Mouse (Mus musculus): ENCODE measurements around the gene Cbfa2t2. TPM values are rescaled to one million over a fixed set of nuclear protein-coding genes. Genes with fewer than 3 reads are reported as not detected.

Cbfa2t2 gene
- polyA plus RNA-seq, 1 experiment from 2014 or later: 6.7 TPM

GRCm38 (mm10) chr2:154426188-154426904, 9.9 kb upstream of the Cbfa2t2 start:
- Histone ChIP-seq H3K36me3 (replicated peaks) (no peaks in the 10 kb centered on the region), H3K27ac (replicated peaks) (no peak overlapping the region), H3K4me2 (peak overlapping the region; percentile 48), H3K4me1 (replicated peaks) (peaks cover 3% of the 10 kb centered on the region; the same call in 1 of the 2 replicates), H3K9me3 (replicated peaks) (no peaks in the 10 kb centered on the region), H3K27me3 (peaks cover 28% of the 10 kb centered on the region), H3K4me3 (replicated peaks) (peak overlapping the region; percentile 28), H3K9ac (no peak overlapping the region)
- 14% methylated on average over 25 of the region's 25 CpGs for WGBS (ENCODE audit: insufficient replicate concordance)
- no peak for ATAC-seq (ENCODE audit: insufficient read depth)

DNA sequence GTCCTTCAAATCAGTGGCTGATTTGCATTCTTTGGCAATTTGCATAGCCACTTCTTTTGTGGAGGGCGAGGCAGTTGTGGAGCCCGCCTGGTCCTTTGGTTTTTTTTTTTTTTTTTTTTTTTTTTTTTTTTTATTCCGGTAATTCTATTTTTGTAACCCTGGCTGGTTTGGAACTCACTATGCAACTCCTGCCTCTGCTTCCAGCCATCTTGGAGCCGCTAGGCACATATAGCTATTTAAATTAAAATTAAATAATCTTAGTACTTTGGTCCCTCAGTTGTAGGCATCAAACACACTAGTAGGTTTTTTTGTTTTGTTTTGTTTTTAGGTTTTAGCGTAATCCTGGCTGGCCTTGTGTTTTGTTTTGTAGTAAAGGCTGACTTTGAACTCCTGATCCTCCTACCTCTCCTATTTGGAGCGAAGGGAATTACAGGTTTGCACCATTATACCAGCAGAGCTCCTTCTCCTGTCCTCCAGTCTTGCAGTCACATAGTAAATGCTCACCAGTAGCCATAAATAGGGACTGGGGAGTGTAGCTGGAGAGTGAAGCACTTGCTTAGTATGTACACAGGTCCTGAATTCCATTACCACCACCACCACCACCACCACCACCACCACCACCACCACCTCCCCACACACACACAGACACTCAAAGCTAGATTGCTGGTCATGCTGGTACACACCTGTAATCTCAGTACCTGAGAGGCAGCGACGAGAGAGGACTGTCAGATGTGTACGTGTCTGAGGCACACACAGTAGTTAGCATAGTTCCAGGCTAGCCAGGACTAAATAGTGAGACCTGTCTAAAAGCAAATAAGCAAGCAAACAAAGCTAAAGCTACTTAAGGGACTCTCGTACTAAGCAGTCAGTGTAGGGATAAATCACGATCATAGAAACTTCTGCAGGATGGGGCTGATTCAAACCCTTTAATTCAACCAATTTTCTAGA, 9.1 kb upstream of the Cbfa2t2 start:
- ATAC-seq (ENCODE audit: insufficient read depth): no peak
- Histone ChIP-seq H3K36me3 (replicated peaks) (no peaks in the 10 kb centered on the region), H3K9ac (no peak overlapping the region), H3K27ac (replicated peaks) (no peak overlapping the region), H3K4me1 (replicated peaks) (peaks cover 6% of the 10 kb centered on the region; the same call in 1 of the 2 replicates), H3K9me3 (replicated peaks) (no peaks in the 10 kb centered on the region), H3K27me3 (peaks cover 24% of the 10 kb centered on the region), H3K4me3 (replicated peaks) (peak overlapping the region; percentile 28; the same call in 1 of the 2 replicates), H3K4me2 (peak overlapping the region; percentile 48)
- 55% methylated on average over 11 of the region's 11 CpGs for WGBS (ENCODE audit: insufficient replicate concordance)

DNA sequence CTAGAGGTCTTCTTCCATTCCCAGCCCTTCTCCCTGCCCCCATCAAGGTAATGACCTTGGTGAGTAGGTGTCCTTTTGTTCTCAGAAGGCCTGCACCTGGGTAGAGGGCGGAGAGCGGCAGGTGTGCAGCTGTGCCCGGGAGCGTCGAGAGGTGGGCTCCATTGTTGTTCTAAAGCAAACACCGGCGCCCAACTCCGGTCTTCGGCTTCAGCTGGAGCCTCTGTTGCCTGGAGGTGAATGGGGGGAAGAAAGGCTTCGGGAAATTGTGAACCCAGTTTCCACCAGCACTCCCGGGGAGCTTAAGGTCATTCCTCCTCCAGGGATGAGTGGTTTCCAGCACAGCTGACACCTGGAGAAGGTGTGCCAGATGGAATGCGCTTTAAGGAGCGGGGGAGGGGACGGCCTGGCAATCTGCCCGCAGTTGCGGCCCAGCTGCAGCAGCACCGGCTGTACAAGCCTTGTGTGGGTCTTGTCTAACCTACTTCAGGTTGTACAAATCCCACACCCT, 8.4 kb upstream of the Cbfa2t2 start:
- ATAC-seq (ENCODE audit: insufficient read depth): no peak
- Histone ChIP-seq H3K27me3 (peaks cover 24% of the 10 kb centered on the region), H3K9me3 (replicated peaks) (no peaks in the 10 kb centered on the region), H3K4me3 (replicated peaks) (no peak overlapping the region), H3K4me1 (replicated peaks) (peaks cover 6% of the 10 kb centered on the region; the same call in 1 of the 2 replicates), H3K27ac (replicated peaks) (no peak overlapping the region), H3K9ac (no peak overlapping the region), H3K4me2 (peak overlapping the region; percentile 28), H3K36me3 (replicated peaks) (no peaks in the 10 kb centered on the region)
- WGBS (ENCODE audit: insufficient replicate concordance): 52% methylated on average over 17 of the region's 17 CpGs

DNA sequence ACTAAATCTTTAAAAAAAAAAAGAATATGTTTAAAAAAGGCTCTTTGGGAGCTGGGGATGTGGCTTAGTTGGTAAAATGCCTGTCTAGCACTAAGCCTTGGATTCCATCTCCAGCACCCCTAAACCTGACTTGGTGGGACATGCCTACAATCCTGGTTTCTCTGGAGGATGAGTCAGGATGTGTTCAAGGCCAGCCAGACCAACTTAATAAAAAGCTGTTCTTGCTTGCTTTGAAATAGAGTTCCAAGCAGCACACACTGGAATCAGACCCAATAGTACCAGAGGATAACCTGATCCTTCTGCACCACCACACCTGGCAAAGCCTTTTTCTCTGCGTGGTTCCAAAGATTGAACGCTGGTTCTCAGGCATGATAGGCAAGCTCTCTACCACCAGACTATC, 5.7 kb upstream of the Cbfa2t2 start:
- peaks cover 24% of the 10 kb centered on the region for H3K27me3 ChIP-seq
- H3K36me3 ChIP-seq (replicated peaks): no peaks in the 10 kb centered on the region
- ATAC-seq (ENCODE audit: insufficient read depth): no peak
- no peaks in the 10 kb centered on the region for H3K9me3 ChIP-seq (replicated peaks)
- no peak overlapping the region for H3K4me3 ChIP-seq (replicated peaks)
- WGBS (ENCODE audit: insufficient replicate concordance): 81% methylated on average over 2 of the region's 2 CpGs
- peaks cover 12% of the 10 kb centered on the region for H3K4me1 ChIP-seq (replicated peaks)
- H3K27ac ChIP-seq (replicated peaks): no peak overlapping the region
- H3K4me2 ChIP-seq: no peak overlapping the region
- no peak overlapping the region for H3K9ac ChIP-seq

DNA sequence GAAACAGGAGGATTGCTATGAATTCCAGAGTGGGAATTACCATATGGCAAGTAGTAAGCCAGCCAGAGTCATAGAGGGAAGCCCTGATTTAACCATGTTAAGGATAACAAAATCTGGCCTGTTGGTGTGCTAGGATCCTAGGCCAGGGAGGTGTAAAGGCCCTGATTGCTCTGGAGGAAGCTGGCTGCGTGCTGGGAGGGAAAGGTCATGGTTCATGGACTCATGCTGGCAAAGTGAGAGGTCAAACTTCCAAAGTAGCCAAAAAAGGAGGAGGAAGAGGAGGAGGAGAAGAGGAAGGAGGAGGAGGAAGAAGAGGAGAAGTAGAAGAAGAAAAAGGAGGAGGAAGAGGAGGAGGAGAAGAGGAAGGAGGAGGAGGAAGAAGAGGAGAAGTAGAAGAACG, 3.6 kb upstream of the Cbfa2t2 start:
- Histone ChIP-seq H3K4me1 (replicated peaks) (peaks cover 25% of the 10 kb centered on the region), H3K4me3 (replicated peaks) (no peak overlapping the region), H3K9ac (no peak overlapping the region), H3K27ac (replicated peaks) (no peak overlapping the region), H3K9me3 (replicated peaks) (no peaks in the 10 kb centered on the region), H3K4me2 (no peak overlapping the region), H3K36me3 (replicated peaks) (no peaks in the 10 kb centered on the region), H3K27me3 (peaks cover 7% of the 10 kb centered on the region)
- 38% methylated on average over 2 of the region's 2 CpGs for WGBS (ENCODE audit: insufficient replicate concordance)
- no peak for ATAC-seq (ENCODE audit: insufficient read depth)

DNA sequence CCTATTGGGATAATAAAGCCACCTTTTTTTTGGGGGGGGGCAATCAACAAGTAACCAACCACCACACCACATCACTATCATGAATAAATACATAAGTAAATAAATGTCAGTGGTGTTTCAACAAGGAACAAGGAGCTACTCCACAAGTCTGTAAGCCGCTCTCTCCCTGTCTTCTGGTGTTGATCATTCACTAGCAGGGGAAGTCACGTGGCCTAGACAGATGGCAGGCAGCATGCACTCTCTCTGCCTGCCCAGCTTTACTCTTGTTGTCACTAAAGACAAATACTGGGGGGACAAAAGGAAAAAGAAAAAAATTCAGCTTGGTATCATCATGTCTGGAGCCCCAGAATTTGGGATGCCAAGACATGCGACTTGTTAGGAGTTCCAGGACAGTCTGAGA, 2.9 kb upstream of the Cbfa2t2 start:
- Histone ChIP-seq H3K4me1 (replicated peaks) (peaks cover 29% of the 10 kb centered on the region), H3K9ac (no peak overlapping the region), H3K36me3 (replicated peaks) (no peaks in the 10 kb centered on the region), H3K4me3 (replicated peaks) (no peak overlapping the region), H3K27me3 (no peaks in the 10 kb centered on the region), H3K9me3 (replicated peaks) (no peaks in the 10 kb centered on the region), H3K27ac (replicated peaks) (no peak overlapping the region), H3K4me2 (no peak overlapping the region)
- 69% methylated on average over 3 of the region's 3 CpGs for WGBS (ENCODE audit: insufficient replicate concordance)
- ATAC-seq (ENCODE audit: insufficient read depth): no peak

- 87% methylated on average over 7 of the region's 7 CpGs for WGBS (ENCODE audit: insufficient replicate concordance)
- H3K27ac ChIP-seq (replicated peaks): no peak overlapping the region; the same call in 1 of the 2 replicates
These were observed 1.6 kb upstream of the Cbfa2t2 start for GRCm38 (mm10) chr2:154434690-154435089.

GRCm38 (mm10) chr2:154436076-154436457, 214 bp upstream of the Cbfa2t2 start:
- Histone ChIP-seq H3K4me1 (replicated peaks) (peaks cover 38% of the 10 kb centered on the region), H3K9me3 (replicated peaks) (no peaks in the 10 kb centered on the region), H3K4me2 (peak overlapping the region; percentile 82), H3K27me3 (no peaks in the 10 kb centered on the region), H3K27ac (replicated peaks) (peak overlapping the region; percentile 83), H3K36me3 (replicated peaks) (no peaks in the 10 kb centered on the region), H3K4me3 (replicated peaks) (peak overlapping the region; percentile 81), H3K9ac (0 out of 2 replicates have a peak overlapping the region, but pooled peaks have one; percentile 93)
- under 1% methylated on average over 44 of the region's 44 CpGs for WGBS (ENCODE audit: insufficient replicate concordance)
- ATAC-seq (ENCODE audit: insufficient read depth): peak; percentile 99

More at GRCm38 (mm10) chr2:154434690-154435089, 1.6 kb upstream of the Cbfa2t2 start:
- H3K9ac ChIP-seq: no peak overlapping the region
- peaks cover 38% of the 10 kb centered on the region for H3K4me1 ChIP-seq (replicated peaks)
- H3K4me3 ChIP-seq (replicated peaks): no peak overlapping the region
- no peak for ATAC-seq (ENCODE audit: insufficient read depth)
- H3K9me3 ChIP-seq (replicated peaks): no peaks in the 10 kb centered on the region
- H3K4me2 ChIP-seq: no peak overlapping the region
- H3K36me3 ChIP-seq (replicated peaks): no peaks in the 10 kb centered on the region
- H3K27me3 ChIP-seq: no peaks in the 10 kb centered on the region

DNA sequence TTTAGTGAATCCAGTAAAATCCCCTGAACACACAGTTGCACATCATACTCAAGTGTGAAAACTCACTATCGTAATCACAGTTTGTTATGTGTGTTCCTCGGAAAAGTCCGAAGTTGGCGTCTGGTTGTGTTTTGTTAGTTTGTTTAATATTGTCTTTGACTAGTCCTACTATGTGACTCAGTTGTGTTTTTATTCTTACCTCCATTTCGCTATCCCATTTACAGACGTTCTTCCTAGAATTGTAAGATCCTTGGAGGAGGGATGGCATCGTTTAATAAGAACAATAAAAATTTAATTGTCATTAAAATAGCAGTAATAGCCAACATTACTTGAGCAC, 878 bp downstream of the Cbfa2t2 start:
- ATAC-seq (ENCODE audit: insufficient read depth): no peak
- Histone ChIP-seq H3K4me3 (replicated peaks) (peak overlapping the region; percentile 81), H3K4me1 (replicated peaks) (peaks cover 34% of the 10 kb centered on the region), H3K36me3 (replicated peaks) (no peaks in the 10 kb centered on the region), H3K4me2 (peak overlapping the region; percentile 82), H3K9ac (peak overlapping the region; percentile 93), H3K27ac (replicated peaks) (peak overlapping the region; percentile 83), H3K27me3 (no peaks in the 10 kb centered on the region), H3K9me3 (replicated peaks) (no peaks in the 10 kb centered on the region)
- 13% methylated on average over 7 of the region's 7 CpGs for whole genome bisulfite sequencing (ENCODE audit: insufficient replicate concordance)

GRCm38 (mm10) chr2:154440453-154440852, 4.2 kb downstream of the Cbfa2t2 start:
- H3K4me1 ChIP-seq (replicated peaks): peaks cover 29% of the 10 kb centered on the region
- no peaks in the 10 kb centered on the region for H3K27me3 ChIP-seq
- no peak overlapping the region for H3K9ac ChIP-seq
- no peak overlapping the region for H3K27ac ChIP-seq (replicated peaks)
- H3K4me3 ChIP-seq (replicated peaks): no peak overlapping the region
- no peak overlapping the region for H3K4me2 ChIP-seq
- H3K9me3 ChIP-seq (replicated peaks): no peaks in the 10 kb centered on the region
- ATAC-seq (ENCODE audit: insufficient read depth): no peak
- H3K36me3 ChIP-seq (replicated peaks): no peaks in the 10 kb centered on the region

GRCm38 (mm10) chr2:154447821-154448220, 11.5 kb downstream of the Cbfa2t2 start:
- Histone ChIP-seq H3K4me3 (replicated peaks) (no peak overlapping the region), H3K4me2 (no peak overlapping the region), H3K36me3 (replicated peaks) (no peaks in the 10 kb centered on the region; the same call in 1 of the 2 replicates), H3K27me3 (no peaks in the 10 kb centered on the region), H3K4me1 (replicated peaks) (peaks cover 7% of the 10 kb centered on the region), H3K9ac (no peak overlapping the region), H3K27ac (replicated peaks) (no peak overlapping the region), H3K9me3 (replicated peaks) (no peaks in the 10 kb centered on the region)
- ATAC-seq (ENCODE audit: insufficient read depth): no peak
- WGBS (ENCODE audit: insufficient replicate concordance): 83% methylated on average over 8 of the region's 8 CpGs

All from liver, embryonic 15.5 days (tissue).